Mouse (Mus musculus) liver, embryonic 16.5 days (tissue): ENCODE measurements around the gene Tgtp2. TPM values are rescaled to one million over a fixed set of nuclear protein-coding genes. Genes with fewer than 3 reads are reported as not detected.

Experiments used
- ATAC-seq: fragments of 200-750 bp; cut with Nextera tagmentation; 2 replicates; pipeline ENCODE4 v1.8.0; 2017; ENCODE audit warnings: low read depth, mild to moderate bottlenecking, moderate number of reproducible peaks, moderate library complexity
- H3K27ac ChIP-seq: fragments of 300-500 bp; sonication (generic); 2 replicates; pipeline ENCODE4 v1.5.1; 2014; ENCODE audit warnings: mild to moderate bottlenecking, low read length
- H3K27me3 ChIP-seq: fragments of 300-500 bp; sonication (generic); 2 replicates; pipeline ENCODE4 v1.6.1; 2014; ENCODE audit warnings: low read depth, low read length, mixed read lengths; ENCODE audit not compliant: control insufficient read depth, insufficient read depth
- H3K36me3 ChIP-seq: fragments of 300-500 bp; sonication (generic); 2 replicates; pipeline ENCODE4 v1.6.1; 2014; ENCODE audit warnings: mild to moderate bottlenecking; ENCODE audit not compliant: control insufficient read depth, insufficient read depth
- H3K4me1 ChIP-seq: fragments of 300-500 bp; sonication (generic); 2 replicates; pipeline ENCODE4 v1.6.1; 2014; ENCODE audit warnings: low read depth, low read length, mixed read lengths; ENCODE audit not compliant: control insufficient read depth
- H3K4me2 ChIP-seq: fragments of 300-500 bp; sonication (generic); 2 replicates; pipeline ENCODE4 v1.6.1; 2014; ENCODE audit warnings: low read depth, low read length, mixed read lengths
- H3K4me3 ChIP-seq: fragments of 300-500 bp; sonication (generic); 2 replicates; pipeline ENCODE4 v1.5.1; 2014; ENCODE audit warnings: low read depth, mild to moderate bottlenecking, low read length
- H3K9ac ChIP-seq: fragments of 300-500 bp; sonication (generic); 2 replicates; pipeline ENCODE4 v1.6.1; 2014; ENCODE audit warnings: low read depth, low read length
- H3K9me3 ChIP-seq: fragments of 300-500 bp; sonication (generic); replicated peaks from 2 replicates; pipeline ENCODE4 v1.6.1; 2016; ENCODE audit warnings: low read length; ENCODE audit not compliant: control insufficient read depth
- WGBS: fragments of 180-500 bp; shearing (Covaris S2); extraction: QIAGEN DNeasy Blood & Tissue Kit; methylation state at CpG from one replicate; pipeline ENCODE4 v1.1.7; 2014; ENCODE audit not compliant: insufficient replicate concordance; 5-methylcytosine and 5-hydroxymethylcytosine counted together
- polyA plus RNA-seq: library from polyadenylated mRNA; unstranded; fragments of >200 nt; fragmentation: Nextera tagmentation; extraction: Ambion mirVana; gene quantifications from 2 replicates; pipeline ENCODE4 v1.2.1, GENCODE M21; 2015

The Tgtp2 gene
- polyA plus RNA-seq, 1 experiment from 2014 or later = 0.57 TPM

GRCm38 (mm10) chr11:49088990-49089652 lies 25.1 kb upstream of the Tgtp2 start:
- Histone ChIP-seq H3K36me3 (no peaks in the 10 kb centered on the region), H3K4me3 (no peak overlapping the region), H3K9me3 (no peaks in the 10 kb centered on the region), H3K4me2 (peak overlapping the region; percentile 82; the same call in 1 of the 2 replicates), H3K4me1 (peaks cover 65% of the 10 kb centered on the region), H3K9ac (peak overlapping the region; percentile 69), H3K27me3 (no peaks in the 10 kb centered on the region), H3K27ac (peak overlapping the region; percentile 93)
- no peak for ATAC-seq
- 72% methylated on average over 5 of the region's 5 CpGs for WGBS

- Histone ChIP-seq H3K4me3 (peak overlapping the region; percentile 45), H3K9ac (peak overlapping the region; percentile 69), H3K36me3 (no peaks in the 10 kb centered on the region), H3K9me3 (no peaks in the 10 kb centered on the region), H3K27ac (peak overlapping the region; percentile 93), H3K4me2 (peak overlapping the region; percentile 82), H3K4me1 (peaks cover 76% of the 10 kb centered on the region), H3K27me3 (no peaks in the 10 kb centered on the region)
- peak; percentile 93 for ATAC-seq
- 15% methylated on average over 22 of the region's 22 CpGs for whole genome bisulfite sequencing
Observed at GRCm38 (mm10) chr11:49087830-49088616, 24.0 kb upstream of the Tgtp2 start.

- Histone ChIP-seq H3K9me3 (no peaks in the 10 kb centered on the region), H3K9ac (peak overlapping the region; percentile 26), H3K36me3 (no peaks in the 10 kb centered on the region), H3K4me3 (peak overlapping the region; percentile 23), H3K4me1 (peaks cover 72% of the 10 kb centered on the region), H3K4me2 (peak overlapping the region; percentile 43), H3K27me3 (no peaks in the 10 kb centered on the region), H3K27ac (peak overlapping the region; percentile 50)
- WGBS = 43% methylated on average over 6 of the region's 6 CpGs
- ATAC-seq = no peak
Observed at GRCm38 (mm10) chr11:49086858-49087361, 22.9 kb upstream of the Tgtp2 start.

GRCm38 (mm10) chr11:49084875-49085274 lies 20.9 kb upstream of the Tgtp2 start:
- H3K9ac ChIP-seq = peak overlapping the region; percentile 13; the same call in 1 of the 2 replicates
- no peaks in the 10 kb centered on the region for H3K36me3 ChIP-seq
- H3K4me3 ChIP-seq = no peak overlapping the region
- 10% methylated on average over 3 of the region's 3 CpGs for WGBS
- peaks cover 68% of the 10 kb centered on the region for H3K4me1 ChIP-seq
- H3K9me3 ChIP-seq = no peaks in the 10 kb centered on the region
- peak overlapping the region; percentile 81 for H3K27ac ChIP-seq
- no peak for ATAC-seq
- no peaks in the 10 kb centered on the region for H3K27me3 ChIP-seq
- 0 out of 2 replicates have a peak overlapping the region, but pooled peaks have one; percentile 11 for H3K4me2 ChIP-seq

GRCm38 (mm10) chr11:49084385-49084784 lies 20.4 kb upstream of the Tgtp2 start:
- H3K4me1 ChIP-seq = peaks cover 64% of the 10 kb centered on the region

GRCm38 (mm10) chr11:49083808-49084207 lies 19.8 kb upstream of the Tgtp2 start:
- peak; percentile 25 for ATAC-seq
- H3K27ac ChIP-seq = peak overlapping the region; percentile 81

More at GRCm38 (mm10) chr11:49084385-49084784, 20.4 kb upstream of the Tgtp2 start:
- Histone ChIP-seq H3K4me2 (0 out of 2 replicates have a peak overlapping the region, but pooled peaks have one; percentile 11), H3K4me3 (no peak overlapping the region), H3K9me3 (no peaks in the 10 kb centered on the region), H3K27me3 (no peaks in the 10 kb centered on the region), H3K27ac (peak overlapping the region; percentile 81), H3K36me3 (no peaks in the 10 kb centered on the region), H3K9ac (peak overlapping the region; percentile 13)
- WGBS = 46% methylated on average over 1 of the region's 1 CpGs
- no peak for ATAC-seq

GRCm38 (mm10) chr11:49083146-49083545 lies 19.1 kb upstream of the Tgtp2 start:
- Histone ChIP-seq H3K36me3 (no peaks in the 10 kb centered on the region), H3K4me1 (peaks cover 52% of the 10 kb centered on the region), H3K27ac (peak overlapping the region; percentile 81), H3K4me3 (no peak overlapping the region), H3K4me2 (no peak overlapping the region), H3K9me3 (no peaks in the 10 kb centered on the region), H3K9ac (no peak overlapping the region), H3K27me3 (no peaks in the 10 kb centered on the region)
- no peak for ATAC-seq
- WGBS = 64% methylated on average over 1 of the region's 1 CpGs

More at GRCm38 (mm10) chr11:49083808-49084207, 19.8 kb upstream of the Tgtp2 start:
- no peaks in the 10 kb centered on the region for H3K36me3 ChIP-seq
- WGBS = 23% methylated on average over 3 of the region's 3 CpGs
- H3K4me1 ChIP-seq = peaks cover 59% of the 10 kb centered on the region
- no peak overlapping the region for H3K4me2 ChIP-seq
- no peaks in the 10 kb centered on the region for H3K27me3 ChIP-seq
- no peaks in the 10 kb centered on the region for H3K9me3 ChIP-seq
- H3K4me3 ChIP-seq = no peak overlapping the region
- no peak overlapping the region for H3K9ac ChIP-seq

- ATAC-seq = no peak
- Histone ChIP-seq H3K9ac (no peak overlapping the region), H3K4me2 (peak overlapping the region; percentile 26; the same call in 1 of the 2 replicates), H3K27ac (no peak overlapping the region), H3K36me3 (no peaks in the 10 kb centered on the region), H3K4me3 (no peak overlapping the region), H3K4me1 (peaks cover 44% of the 10 kb centered on the region), H3K27me3 (no peaks in the 10 kb centered on the region), H3K9me3 (no peaks in the 10 kb centered on the region)
- WGBS = 49% methylated on average over 3 of the region's 3 CpGs
Observed at GRCm38 (mm10) chr11:49081886-49082285, 17.9 kb upstream of the Tgtp2 start.
